Mouse (Mus musculus) cerebellum, adult 2 months (tissue): ENCODE measurements around the gene Schip1.

Experiments used
- CTCF ChIP-seq: fragments of 200-500 bp; IDR thresholded peaks from 2 replicates; pipeline ENCODE4 v1.5.1; 2011; ENCODE audit warnings: low read depth, mild to moderate bottlenecking, control low read depth, low read length, moderate library complexity, borderline replicate concordance; ENCODE audit not compliant: insufficient read depth
- POLR2A ChIP-seq: fragments of 200-500 bp; IDR thresholded peaks from 2 replicates; pipeline ENCODE4 v1.6.1; 2011; ENCODE audit warnings: low read length, control low read depth, borderline replicate concordance; ENCODE audit not compliant: insufficient read depth

GRCm38 (mm10) chr3:68434897-68435296 is 370.3 kb downstream of the Schip1 start:
- TF ChIP-seq CTCF (no peak), POLR2A (no peak)
